Mouse (Mus musculus) lung, postnatal 14 days (tissue): ENCODE data around the gene Ppp1r16b.

Source experiments
- DNase-seq: peaks from one replicate; pipeline ENCODE4 v3.0.0; 2021

Gene Ppp1r16b

GRCm38 (mm10) chr2:158669199-158670195, 4.3 kb downstream of the Ppp1r16b start:
- DNase-seq: no peak

GRCm38 (mm10) chr2:158670571-158670970, 5.4 kb downstream of the Ppp1r16b start:
- DNase-seq: no peak

- DNase-seq: peak; percentile 63
These were observed 7.6 kb downstream of the Ppp1r16b start for GRCm38 (mm10) chr2:158672829-158673228.

- DNase-seq: no peak
These were observed 8.3 kb downstream of the Ppp1r16b start for GRCm38 (mm10) chr2:158673493-158673892.

- DNase-seq: no peak
These were observed 8.9 kb downstream of the Ppp1r16b start for GRCm38 (mm10) chr2:158674131-158674530.

GRCm38 (mm10) chr2:158674759-158675158, 9.6 kb downstream of the Ppp1r16b start:
- DNase-seq: no peak

GRCm38 (mm10) chr2:158675161-158675560, 10.0 kb downstream of the Ppp1r16b start:
- DNase-seq: no peak

GRCm38 (mm10) chr2:158675907-158676533, 10.8 kb downstream of the Ppp1r16b start:
- no peak for DNase-seq

GRCm38 (mm10) chr2:158677946-158678345, 12.7 kb downstream of the Ppp1r16b start:
- no peak for DNase-seq

- no peak for DNase-seq
These were observed 13.9 kb downstream of the Ppp1r16b start for GRCm38 (mm10) chr2:158679091-158679490.

- no peak for DNase-seq
These were observed 15.2 kb downstream of the Ppp1r16b start for GRCm38 (mm10) chr2:158680357-158680889.

- no peak for DNase-seq
These were observed 16.5 kb downstream of the Ppp1r16b start for GRCm38 (mm10) chr2:158681714-158682113.

GRCm38 (mm10) chr2:158682344-158683037, 17.3 kb downstream of the Ppp1r16b start:
- DNase-seq: no peak

- no peak for DNase-seq
These were observed 17.8 kb downstream of the Ppp1r16b start for GRCm38 (mm10) chr2:158683038-158683413.

- no peak for DNase-seq
These were observed 19.1 kb downstream of the Ppp1r16b start for GRCm38 (mm10) chr2:158684247-158684843.

GRCm38 (mm10) chr2:158684910-158685309, 19.7 kb downstream of the Ppp1r16b start:
- DNase-seq: no peak

- no peak for DNase-seq
These were observed 21.2 kb downstream of the Ppp1r16b start for GRCm38 (mm10) chr2:158686394-158686793.

- DNase-seq: peak; percentile 70
These were observed 22.6 kb downstream of the Ppp1r16b start for GRCm38 (mm10) chr2:158687804-158688241.

GRCm38 (mm10) chr2:158689060-158689459, 23.9 kb downstream of the Ppp1r16b start:
- DNase-seq: no peak

GRCm38 (mm10) chr2:158689640-158690039, 24.4 kb downstream of the Ppp1r16b start:
- DNase-seq: no peak

- no peak for DNase-seq
These were observed 24.9 kb downstream of the Ppp1r16b start for GRCm38 (mm10) chr2:158690116-158690515.

GRCm38 (mm10) chr2:158692191-158692590, 27.0 kb downstream of the Ppp1r16b start:
- no peak for DNase-seq

- no peak for DNase-seq
These were observed 30.6 kb downstream of the Ppp1r16b start for GRCm38 (mm10) chr2:158695811-158696210.
